Mouse (Mus musculus) macrophage (primary cell): Measurements from ENCODE around the gene Epha6. TPM values are rescaled to one million over a fixed set of nuclear protein-coding genes. Genes with fewer than 3 reads are reported as not detected.

ENCODE experiments used
- H3K27ac ChIP-seq: fragments of 350-480 bp; formaldehyde crosslinking; 2 replicates; pipeline ENCODE4 v1.9.0; 2021
- H3K36me3 ChIP-seq: fragments of 350-480 bp; formaldehyde crosslinking; 2 replicates; pipeline ENCODE4 v1.9.0; 2021; ENCODE audit errors: inconsistent target
- H3K4me3 ChIP-seq: fragments of 350-480 bp; formaldehyde crosslinking; 2 replicates; pipeline ENCODE4 v1.9.0; 2021; ENCODE audit errors: inconsistent target
- H3K79me2 ChIP-seq: fragments of 350-480 bp; formaldehyde crosslinking; 2 replicates; pipeline ENCODE4 v1.9.0; 2021; ENCODE audit errors: inconsistent target
- WGBS: methylation state at CpG from one replicate; pipeline ENCODE4 v1.1.7; 2026; ENCODE audit warnings: inconsistent platforms; ENCODE audit not compliant: missing documents; 5-methylcytosine and 5-hydroxymethylcytosine counted together
- polyA plus RNA-seq: library from polyadenylated mRNA; stranded (reverse); fragments of 250-400 nt; gene quantifications from 3 replicates; pipeline ENCODE4 v1.2.4, GENCODE M21; 2018; ENCODE audit warnings: inconsistent platforms

Gene Epha6
- polyA plus RNA-seq, 1 experiment from 2014 or later, result not detected

GRCm38 (mm10) chr16:59715524-59715923 is 889.8 kb downstream of the Epha6 start:
- H3K36me3 ChIP-seq, result no peaks in the 10 kb centered on the region
- no peaks in the 10 kb centered on the region for H3K79me2 ChIP-seq
- no peak overlapping the region for H3K4me3 ChIP-seq
- H3K27ac ChIP-seq, result no peak overlapping the region
- WGBS, result 88% methylated on average over 4 of the region's 4 CpGs

GRCm38 (mm10) chr16:59693230-59693629 is 912.1 kb downstream of the Epha6 start:
- no peaks in the 10 kb centered on the region for H3K36me3 ChIP-seq
- no peak overlapping the region for H3K4me3 ChIP-seq
- 98% methylated on average over 7 of the region's 7 CpGs for WGBS
- no peaks in the 10 kb centered on the region for H3K79me2 ChIP-seq
- H3K27ac ChIP-seq, result no peak overlapping the region

GRCm38 (mm10) chr16:59689120-59689519 is 916.2 kb downstream of the Epha6 start:
- Histone ChIP-seq H3K27ac (no peak overlapping the region), H3K4me3 (no peak overlapping the region), H3K36me3 (no peaks in the 10 kb centered on the region), H3K79me2 (no peaks in the 10 kb centered on the region)
- WGBS, result 85% methylated on average over 5 of the region's 5 CpGs

GRCm38 (mm10) chr16:59685135-59685534 is 920.2 kb downstream of the Epha6 start:
- Histone ChIP-seq H3K36me3 (no peaks in the 10 kb centered on the region), H3K4me3 (no peak overlapping the region), H3K79me2 (no peaks in the 10 kb centered on the region), H3K27ac (no peak overlapping the region)
- WGBS, result 71% methylated on average over 5 of the region's 5 CpGs

- Histone ChIP-seq H3K27ac (no peak overlapping the region), H3K4me3 (no peak overlapping the region), H3K36me3 (no peaks in the 10 kb centered on the region), H3K79me2 (no peaks in the 10 kb centered on the region)
- 8% methylated on average over 8 of the region's 8 CpGs for WGBS
These were observed 921.9 kb downstream of the Epha6 start for GRCm38 (mm10) chr16:59683434-59683833.

GRCm38 (mm10) chr16:59682216-59682891 is 923.0 kb downstream of the Epha6 start:
- Histone ChIP-seq H3K79me2 (no peaks in the 10 kb centered on the region), H3K27ac (no peak overlapping the region), H3K4me3 (no peak overlapping the region), H3K36me3 (no peaks in the 10 kb centered on the region)
- 87% methylated on average over 8 of the region's 8 CpGs for WGBS

- 85% methylated on average over 2 of the region's 2 CpGs for WGBS
- no peaks in the 10 kb centered on the region for H3K79me2 ChIP-seq
- H3K36me3 ChIP-seq, result no peaks in the 10 kb centered on the region
- H3K4me3 ChIP-seq, result no peak overlapping the region
- no peak overlapping the region for H3K27ac ChIP-seq
These were observed 938.4 kb downstream of the Epha6 start for GRCm38 (mm10) chr16:59666938-59667337.

- 88% methylated on average over 2 of the region's 2 CpGs for WGBS
These were observed 961.6 kb downstream of the Epha6 start for GRCm38 (mm10) chr16:59643766-59644165.

GRCm38 (mm10) chr16:59639985-59640384 is 965.3 kb downstream of the Epha6 start:
- WGBS, result 98% methylated on average over 3 of the region's 3 CpGs
- peak overlapping the region; percentile 62 for H3K27ac ChIP-seq

More at GRCm38 (mm10) chr16:59643766-59644165, 961.6 kb downstream of the Epha6 start:
- no peaks in the 10 kb centered on the region for H3K36me3 ChIP-seq
- no peaks in the 10 kb centered on the region for H3K79me2 ChIP-seq
- no peak overlapping the region for H3K27ac ChIP-seq
- H3K4me3 ChIP-seq, result no peak overlapping the region

GRCm38 (mm10) chr16:59639102-59639691 is 966.1 kb downstream of the Epha6 start, which contains the start of gene Arl6:
Gene Arl6 (minus strand): TSS chr16:59639391.
- H3K79me2 ChIP-seq, result no peaks in the 10 kb centered on the region
- H3K27ac ChIP-seq, result peak within 1 kb of the TSS; percentile 62
- WGBS, result under 1% methylated on average over 46 of the region's 46 CpGs
- H3K4me3 ChIP-seq, result peak within 1 kb of the TSS; percentile 58
- H3K36me3 ChIP-seq, result no peaks in the 10 kb centered on the region

More at GRCm38 (mm10) chr16:59639985-59640384, 965.3 kb downstream of the Epha6 start:
- Histone ChIP-seq H3K4me3 (peak overlapping the region; percentile 58; the same call in 1 of the 2 replicates), H3K36me3 (no peaks in the 10 kb centered on the region), H3K79me2 (no peaks in the 10 kb centered on the region)

- WGBS, result 83% methylated on average over 2 of the region's 2 CpGs
- Histone ChIP-seq H3K27ac (no peak overlapping the region), H3K79me2 (no peaks in the 10 kb centered on the region), H3K36me3 (no peaks in the 10 kb centered on the region), H3K4me3 (no peak overlapping the region)
These were observed 970.7 kb downstream of the Epha6 start for GRCm38 (mm10) chr16:59634598-59634997.

- Histone ChIP-seq H3K79me2 (no peaks in the 10 kb centered on the region), H3K27ac (no peak overlapping the region), H3K36me3 (no peaks in the 10 kb centered on the region), H3K4me3 (no peak overlapping the region)
- WGBS, result 94% methylated on average over 2 of the region's 2 CpGs
These were observed 983.8 kb downstream of the Epha6 start for GRCm38 (mm10) chr16:59621554-59621953.

GRCm38 (mm10) chr16:59617167-59617566 is 988.2 kb downstream of the Epha6 start:
- Histone ChIP-seq H3K4me3 (no peak overlapping the region), H3K27ac (no peak overlapping the region), H3K79me2 (no peaks in the 10 kb centered on the region), H3K36me3 (no peaks in the 10 kb centered on the region)
- WGBS, result 19% methylated on average over 3 of the region's 3 CpGs

- Histone ChIP-seq H3K36me3 (no peaks in the 10 kb centered on the region), H3K4me3 (no peak overlapping the region), H3K79me2 (no peaks in the 10 kb centered on the region), H3K27ac (no peak overlapping the region)
- 93% methylated on average over 3 of the region's 3 CpGs for WGBS
These were observed 989.7 kb downstream of the Epha6 start for GRCm38 (mm10) chr16:59615675-59616074.

GRCm38 (mm10) chr16:59610750-59611149 is 994.6 kb downstream of the Epha6 start:
- no peak overlapping the region for H3K4me3 ChIP-seq
- no peaks in the 10 kb centered on the region for H3K79me2 ChIP-seq
- no peak overlapping the region for H3K27ac ChIP-seq
- WGBS, result 8% methylated on average over 1 of the region's 1 CpGs
- H3K36me3 ChIP-seq, result no peaks in the 10 kb centered on the region
